Mouse (Mus musculus): Measurements from ENCODE around the gene Slc8a1. TPM values are rescaled to one million over a fixed set of nuclear protein-coding genes. Genes with fewer than 3 reads are reported as not detected.

Gene Slc8a1
- polyA plus RNA-seq, 1 experiment: 3.2 TPM

GRCm38 (mm10) chr17:81397434-81397833 is 340.7 kb downstream of the Slc8a1 start:
- no peaks in the 10 kb centered on the region for H3K4me1 ChIP-seq (ENCODE audit: control insufficient read depth, insufficient read depth, insufficient read length)
- H3K27me3 ChIP-seq (ENCODE audit: control insufficient read depth, insufficient read depth, low read length): no peaks in the 10 kb centered on the region
- no peaks in the 10 kb centered on the region for H3K36me3 ChIP-seq (ENCODE audit: control insufficient read depth, insufficient read depth, low read length)
- 94% methylated on average over 1 of the region's 1 CpGs for WGBS
- H3K27ac ChIP-seq (ENCODE audit: insufficient read depth, low read length): no peak overlapping the region
- no peak for DNase-seq (ENCODE audit: low read depth in 1 of 2, low spot score in 2 of 2)
- no peak overlapping the region for H3K4me3 ChIP-seq (ENCODE audit: extremely low read depth, insufficient read depth, insufficient read length)
- TF ChIP-seq POLR2A (IDR thresholded peaks at IDR 0.05; ENCODE audit: low read depth, low read length) (no peak), CTCF (IDR thresholded peaks at IDR 0.05; ENCODE audit: extremely low read depth, insufficient read depth, insufficient read length, insufficient replicate concordance) (no peak)

- DNase-seq (ENCODE audit: low read depth in 1 of 2, low spot score in 2 of 2): no peak
- no peaks in the 10 kb centered on the region for H3K36me3 ChIP-seq (ENCODE audit: control insufficient read depth, insufficient read depth, low read length)
- no peak overlapping the region for H3K4me3 ChIP-seq (ENCODE audit: extremely low read depth, insufficient read depth, insufficient read length)
- TF ChIP-seq CTCF (IDR thresholded peaks at IDR 0.05; ENCODE audit: extremely low read depth, insufficient read depth, insufficient read length, insufficient replicate concordance) (no peak), POLR2A (IDR thresholded peaks at IDR 0.05; ENCODE audit: low read depth, low read length) (no peak)
- no peak overlapping the region for H3K27ac ChIP-seq (ENCODE audit: insufficient read depth, low read length)
- no peaks in the 10 kb centered on the region for H3K4me1 ChIP-seq (ENCODE audit: control insufficient read depth, insufficient read depth, insufficient read length)
- no peaks in the 10 kb centered on the region for H3K27me3 ChIP-seq (ENCODE audit: control insufficient read depth, insufficient read depth, low read length)
- WGBS: 92% methylated on average over 2 of the region's 2 CpGs
These were observed 344.1 kb downstream of the Slc8a1 start for GRCm38 (mm10) chr17:81394124-81394523.

GRCm38 (mm10) chr17:81393040-81393439 is 345.1 kb downstream of the Slc8a1 start:
- WGBS: 60% methylated on average over 4 of the region's 4 CpGs
- no peaks in the 10 kb centered on the region for H3K27me3 ChIP-seq (ENCODE audit: control insufficient read depth, insufficient read depth, low read length)
- H3K4me3 ChIP-seq (ENCODE audit: extremely low read depth, insufficient read depth, insufficient read length): no peak overlapping the region
- no peaks in the 10 kb centered on the region for H3K4me1 ChIP-seq (ENCODE audit: control insufficient read depth, insufficient read depth, insufficient read length)
- H3K36me3 ChIP-seq (ENCODE audit: control insufficient read depth, insufficient read depth, low read length): no peaks in the 10 kb centered on the region
- TF ChIP-seq CTCF (IDR thresholded peaks at IDR 0.05; ENCODE audit: extremely low read depth, insufficient read depth, insufficient read length, insufficient replicate concordance) (no peak), POLR2A (IDR thresholded peaks at IDR 0.05; ENCODE audit: low read depth, low read length) (no peak)
- DNase-seq (ENCODE audit: low read depth in 1 of 2, low spot score in 2 of 2): no peak
- no peak overlapping the region for H3K27ac ChIP-seq (ENCODE audit: insufficient read depth, low read length)

- no peak overlapping the region for H3K4me3 ChIP-seq (ENCODE audit: extremely low read depth, insufficient read depth, insufficient read length)
- DNase-seq (ENCODE audit: low read depth in 1 of 2, low spot score in 2 of 2): no peak
- H3K27me3 ChIP-seq (ENCODE audit: control insufficient read depth, insufficient read depth, low read length): no peaks in the 10 kb centered on the region
- H3K27ac ChIP-seq (ENCODE audit: insufficient read depth, low read length): no peak overlapping the region
- no peaks in the 10 kb centered on the region for H3K36me3 ChIP-seq (ENCODE audit: control insufficient read depth, insufficient read depth, low read length)
- TF ChIP-seq CTCF (IDR thresholded peaks at IDR 0.05; ENCODE audit: extremely low read depth, insufficient read depth, insufficient read length, insufficient replicate concordance) (no peak), POLR2A (IDR thresholded peaks at IDR 0.05; ENCODE audit: low read depth, low read length) (no peak)
- no peaks in the 10 kb centered on the region for H3K4me1 ChIP-seq (ENCODE audit: control insufficient read depth, insufficient read depth, insufficient read length)
- 93% methylated on average over 7 of the region's 7 CpGs for WGBS
These were observed 346.7 kb downstream of the Slc8a1 start for GRCm38 (mm10) chr17:81391478-81391877.

- WGBS: 80% methylated on average over 3 of the region's 3 CpGs
- DNase-seq (ENCODE audit: low read depth in 1 of 2, low spot score in 2 of 2): no peak
- Histone ChIP-seq H3K4me1 (ENCODE audit: control insufficient read depth, insufficient read depth, insufficient read length) (no peaks in the 10 kb centered on the region), H3K27me3 (ENCODE audit: control insufficient read depth, insufficient read depth, low read length) (no peaks in the 10 kb centered on the region), H3K27ac (ENCODE audit: insufficient read depth, low read length) (no peak overlapping the region), H3K36me3 (ENCODE audit: control insufficient read depth, insufficient read depth, low read length) (no peaks in the 10 kb centered on the region), H3K4me3 (ENCODE audit: extremely low read depth, insufficient read depth, insufficient read length) (no peak overlapping the region)
- TF ChIP-seq CTCF (IDR thresholded peaks at IDR 0.05; ENCODE audit: extremely low read depth, insufficient read depth, insufficient read length, insufficient replicate concordance): no peak
- no peak for TF ChIP-seq POLR2A (IDR thresholded peaks at IDR 0.05; ENCODE audit: low read depth, low read length)
These were observed 347.4 kb downstream of the Slc8a1 start for GRCm38 (mm10) chr17:81390790-81391189.

- H3K27ac ChIP-seq (ENCODE audit: insufficient read depth, low read length): no peak overlapping the region
- no peaks in the 10 kb centered on the region for H3K4me1 ChIP-seq (ENCODE audit: control insufficient read depth, insufficient read depth, insufficient read length)
- no peak overlapping the region for H3K4me3 ChIP-seq (ENCODE audit: extremely low read depth, insufficient read depth, insufficient read length)
- DNase-seq (ENCODE audit: low read depth in 1 of 2, low spot score in 2 of 2): no peak
- H3K36me3 ChIP-seq (ENCODE audit: control insufficient read depth, insufficient read depth, low read length): no peaks in the 10 kb centered on the region
- TF ChIP-seq CTCF (IDR thresholded peaks at IDR 0.05; ENCODE audit: extremely low read depth, insufficient read depth, insufficient read length, insufficient replicate concordance): no peak
- no peak for TF ChIP-seq POLR2A (IDR thresholded peaks at IDR 0.05; ENCODE audit: low read depth, low read length)
- WGBS: 81% methylated on average over 2 of the region's 2 CpGs
- no peaks in the 10 kb centered on the region for H3K27me3 ChIP-seq (ENCODE audit: control insufficient read depth, insufficient read depth, low read length)
These were observed 352.1 kb downstream of the Slc8a1 start for GRCm38 (mm10) chr17:81386118-81386517.

GRCm38 (mm10) chr17:81385476-81385875 is 352.7 kb downstream of the Slc8a1 start:
- H3K4me1 ChIP-seq (ENCODE audit: control insufficient read depth, insufficient read depth, insufficient read length): no peaks in the 10 kb centered on the region
- no peak for DNase-seq (ENCODE audit: low read depth in 1 of 2, low spot score in 2 of 2)
- H3K36me3 ChIP-seq (ENCODE audit: control insufficient read depth, insufficient read depth, low read length): no peaks in the 10 kb centered on the region
- TF ChIP-seq CTCF (IDR thresholded peaks at IDR 0.05; ENCODE audit: extremely low read depth, insufficient read depth, insufficient read length, insufficient replicate concordance) (no peak), POLR2A (IDR thresholded peaks at IDR 0.05; ENCODE audit: low read depth, low read length) (no peak)
- no peak overlapping the region for H3K4me3 ChIP-seq (ENCODE audit: extremely low read depth, insufficient read depth, insufficient read length)
- 95% methylated on average over 5 of the region's 5 CpGs for WGBS
- H3K27ac ChIP-seq (ENCODE audit: insufficient read depth, low read length): no peak overlapping the region
- no peaks in the 10 kb centered on the region for H3K27me3 ChIP-seq (ENCODE audit: control insufficient read depth, insufficient read depth, low read length)

Data from spleen, adult 2 months (tissue).